Mouse (Mus musculus) spleen, adult 2 months (tissue): ENCODE results near the gene Sh3d19. TPM values are rescaled to one million over a fixed set of nuclear protein-coding genes. Genes with fewer than 3 reads are reported as not detected.

Source experiments
- DNase-seq, 2 experiments: peaks; one replicate each; pipeline versions ENCODE4 v3.0.0 to v3.0.0-alpha.2; 2012 to 2021; ENCODE audit warnings: low spot score in 2 of 2, low read depth in 1 of 2
- H3K27ac ChIP-seq: fragments of 200-500 bp; 2 replicates; pipeline ENCODE4 v1.5.1; 2012; ENCODE audit warnings: low read length, inconsistent platforms; ENCODE audit not compliant: insufficient read depth
- H3K27me3 ChIP-seq: fragments of 200-500 bp; 2 replicates; pipeline ENCODE4 v1.6.1; 2012; ENCODE audit warnings: mild to moderate bottlenecking, moderate library complexity, low read length, inconsistent platforms; ENCODE audit not compliant: control insufficient read depth, insufficient read depth
- H3K36me3 ChIP-seq: fragments of 200-500 bp; 2 replicates; pipeline ENCODE4 v1.6.1; 2012; ENCODE audit warnings: mild to moderate bottlenecking, low read length, inconsistent platforms; ENCODE audit not compliant: control insufficient read depth, insufficient read depth
- H3K4me1 ChIP-seq: fragments of 200-500 bp; 2 replicates; pipeline ENCODE4 v1.6.1; 2011; ENCODE audit warnings: inconsistent platforms; ENCODE audit not compliant: control insufficient read depth, insufficient read depth, insufficient read length
- H3K4me3 ChIP-seq: fragments of 200-500 bp; 2 replicates; pipeline ENCODE4 v1.5.1; 2011; ENCODE audit warnings: mild to moderate bottlenecking, inconsistent platforms; ENCODE audit not compliant: insufficient read depth, insufficient read length; ENCODE audit errors: extremely low read depth
- CTCF ChIP-seq: fragments of 200-500 bp; IDR thresholded peaks from 2 replicates; pipeline ENCODE4 v1.5.1; 2011; ENCODE audit warnings: mild to moderate bottlenecking, inconsistent platforms; ENCODE audit not compliant: insufficient read depth, insufficient read length, insufficient replicate concordance; ENCODE audit errors: extremely low read depth
- POLR2A ChIP-seq: fragments of 200-500 bp; IDR thresholded peaks from 2 replicates; pipeline ENCODE4 v1.6.1; 2011; ENCODE audit warnings: low read depth, low read length, inconsistent platforms
- WGBS: fragments of 180-500 bp; shearing (Covaris S2); methylation state at CpG from one replicate; pipeline ENCODE4 v1.1.7; 2018; 5-methylcytosine and 5-hydroxymethylcytosine counted together
- polyA plus RNA-seq: library from polyadenylated mRNA; depleted of rRNA; stranded (reverse); fragments of >200 nt; gene quantifications from 2 replicates; pipeline ENCODE4 v1.2.3, GENCODE M21; 2012

Sh3d19 gene
- polyA plus RNA-seq, 1 experiment: 5.6 TPM

GRCm38 (mm10) chr3:86069646-86070250 lies 98.8 kb downstream of the Sh3d19 start:
- Histone ChIP-seq H3K27me3 (no peaks in the 10 kb centered on the region), H3K27ac (no peak overlapping the region), H3K4me3 (no peak overlapping the region), H3K4me1 (no peaks in the 10 kb centered on the region), H3K36me3 (no peaks in the 10 kb centered on the region)
- TF ChIP-seq POLR2A (no peak), CTCF (no peak)
- DNase-seq: no peak
- 90% methylated on average over 11 of the region's 11 CpGs for WGBS

GRCm38 (mm10) chr3:86070799-86071198 lies 99.9 kb downstream of the Sh3d19 start:
- WGBS: 84% methylated on average over 7 of the region's 7 CpGs
- no peaks in the 10 kb centered on the region for H3K4me1 ChIP-seq
- no peaks in the 10 kb centered on the region for H3K27me3 ChIP-seq
- H3K36me3 ChIP-seq: no peaks in the 10 kb centered on the region
- TF ChIP-seq POLR2A: no peak
- no peak overlapping the region for H3K27ac ChIP-seq
- no peak for DNase-seq
- H3K4me3 ChIP-seq: no peak overlapping the region

GRCm38 (mm10) chr3:86072066-86072465 lies 101.2 kb downstream of the Sh3d19 start:
- Histone ChIP-seq H3K36me3 (no peaks in the 10 kb centered on the region), H3K27me3 (no peaks in the 10 kb centered on the region), H3K4me1 (no peaks in the 10 kb centered on the region), H3K27ac (no peak overlapping the region), H3K4me3 (no peak overlapping the region)
- DNase-seq: no peak
- 80% methylated on average over 3 of the region's 3 CpGs for WGBS
- TF ChIP-seq CTCF: no peak
- TF ChIP-seq POLR2A: no peak

DNA sequence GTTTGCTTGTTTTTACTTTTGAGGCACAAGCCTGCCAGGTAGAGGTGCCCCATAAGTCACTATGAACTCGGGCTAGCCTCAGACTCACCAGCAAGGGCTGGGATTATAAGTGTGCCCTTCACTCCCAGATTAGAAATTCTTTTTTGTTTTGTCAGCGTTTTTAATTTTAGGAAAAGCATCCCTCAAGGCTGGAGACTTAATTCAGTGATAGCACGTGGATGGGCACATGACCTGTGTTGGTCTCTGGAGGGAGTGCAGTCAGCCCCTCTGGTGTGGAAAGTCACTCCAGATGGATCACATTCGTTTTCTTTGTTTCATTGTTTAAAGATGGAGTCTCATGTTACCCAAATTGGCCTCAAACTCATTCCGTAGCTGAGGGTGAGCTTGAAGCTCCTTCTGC lies 102.0 kb downstream of the Sh3d19 start:
- no peaks in the 10 kb centered on the region for H3K4me1 ChIP-seq
- H3K27ac ChIP-seq: no peak overlapping the region
- H3K27me3 ChIP-seq: no peaks in the 10 kb centered on the region
- no peak for TF ChIP-seq POLR2A
- no peak for TF ChIP-seq CTCF
- 86% methylated on average over 5 of the region's 5 CpGs for WGBS
- no peaks in the 10 kb centered on the region for H3K36me3 ChIP-seq
- DNase-seq: no peak
- no peak overlapping the region for H3K4me3 ChIP-seq

- 90% methylated on average over 5 of the region's 5 CpGs for WGBS
- TF ChIP-seq CTCF (no peak), POLR2A (no peak)
- Histone ChIP-seq H3K27ac (no peak overlapping the region), H3K4me3 (no peak overlapping the region), H3K4me1 (no peaks in the 10 kb centered on the region), H3K27me3 (no peaks in the 10 kb centered on the region; the same call in 1 of the 2 replicates), H3K36me3 (no peaks in the 10 kb centered on the region)
- DNase-seq: no peak
These were observed 104.7 kb downstream of the Sh3d19 start for GRCm38 (mm10) chr3:86075593-86075992.

DNA sequence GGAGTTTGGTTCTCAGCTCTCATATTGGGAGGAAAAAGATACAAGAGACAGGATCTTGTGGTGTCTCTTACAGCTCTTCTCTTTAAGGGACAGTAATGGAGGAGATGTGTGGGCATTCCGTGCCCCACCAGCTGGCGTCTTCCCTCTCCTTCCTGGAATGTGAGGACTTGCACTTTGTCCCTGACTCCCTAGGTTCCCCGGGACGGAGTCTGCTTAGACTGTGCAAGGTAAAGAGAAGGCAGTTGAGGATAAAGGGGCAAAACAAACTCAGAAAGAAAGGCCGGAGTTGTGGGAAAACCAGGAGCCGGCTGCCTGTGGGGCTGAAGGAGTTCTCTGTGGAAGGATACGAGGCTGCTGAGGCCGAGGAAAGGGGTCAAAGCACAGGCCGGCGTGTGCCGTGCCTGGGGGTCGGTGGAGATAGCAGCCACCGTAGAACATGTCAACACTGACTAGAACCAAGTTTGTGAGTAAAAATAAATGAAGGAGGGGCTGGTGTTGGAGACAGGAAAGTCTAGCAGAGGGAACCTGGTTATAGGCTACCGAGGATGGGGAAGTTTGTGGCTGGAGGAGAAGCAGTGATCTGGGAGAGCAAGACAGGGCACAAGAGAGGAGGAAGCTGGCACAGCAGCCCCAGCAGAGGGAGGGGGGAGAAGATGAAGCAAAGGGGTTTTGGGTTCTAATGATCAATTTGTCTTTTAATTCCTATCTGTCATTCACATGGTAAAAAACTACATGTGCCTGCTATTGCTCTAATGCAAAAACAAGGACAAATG lies 105.8 kb downstream of the Sh3d19 start:
- WGBS: 70% methylated on average over 14 of the region's 14 CpGs
- DNase-seq: no peak

DNA sequence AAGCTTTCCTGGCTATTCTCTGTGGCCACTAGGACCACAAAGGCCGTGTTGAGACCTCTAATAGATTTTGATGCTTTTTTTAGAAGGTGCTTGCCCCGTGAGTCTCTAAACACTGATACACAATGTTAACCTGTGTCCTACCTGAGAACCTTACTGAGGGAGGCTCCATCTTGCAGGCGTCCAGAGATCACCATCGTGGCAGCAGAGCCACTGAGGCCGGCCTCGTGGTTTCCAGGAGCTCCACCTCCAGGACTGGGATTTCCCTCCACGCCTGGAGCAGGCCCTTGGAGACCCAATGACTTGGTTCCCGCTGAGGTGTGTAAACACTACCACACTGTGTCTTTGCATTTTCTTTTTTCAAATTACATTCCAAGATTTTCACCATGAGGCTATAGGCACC lies 112.1 kb downstream of the Sh3d19 start:
- no peak overlapping the region for H3K4me3 ChIP-seq
- DNase-seq: no peak
- WGBS: 93% methylated on average over 8 of the region's 8 CpGs
- no peak for TF ChIP-seq CTCF
- no peak for TF ChIP-seq POLR2A
- no peaks in the 10 kb centered on the region for H3K36me3 ChIP-seq
- no peaks in the 10 kb centered on the region for H3K4me1 ChIP-seq
- H3K27me3 ChIP-seq: no peaks in the 10 kb centered on the region; the same call in 1 of the 2 replicates
- H3K27ac ChIP-seq: no peak overlapping the region

More for the DNA sequence above, 105.8 kb downstream of the Sh3d19 start:
- H3K36me3 ChIP-seq: no peaks in the 10 kb centered on the region
- no peaks in the 10 kb centered on the region; the same call in 1 of the 2 replicates for H3K27me3 ChIP-seq
- no peak for TF ChIP-seq CTCF
- TF ChIP-seq POLR2A: no peak
- H3K4me3 ChIP-seq: no peak overlapping the region
- no peaks in the 10 kb centered on the region for H3K4me1 ChIP-seq
- H3K27ac ChIP-seq: no peak overlapping the region
